Mouse (Mus musculus) CD4-positive, CD25-positive, alpha-beta regulatory T cell, adult 2 months (primary cell): ENCODE measurements around the gene Olfr104-ps.

Experiments
- DNase-seq: peaks from one replicate; pipeline ENCODE4 v3.0.0-alpha.2; 2012; ENCODE audit warnings: low read depth, low spot score

Olfr104-ps gene

DNA sequence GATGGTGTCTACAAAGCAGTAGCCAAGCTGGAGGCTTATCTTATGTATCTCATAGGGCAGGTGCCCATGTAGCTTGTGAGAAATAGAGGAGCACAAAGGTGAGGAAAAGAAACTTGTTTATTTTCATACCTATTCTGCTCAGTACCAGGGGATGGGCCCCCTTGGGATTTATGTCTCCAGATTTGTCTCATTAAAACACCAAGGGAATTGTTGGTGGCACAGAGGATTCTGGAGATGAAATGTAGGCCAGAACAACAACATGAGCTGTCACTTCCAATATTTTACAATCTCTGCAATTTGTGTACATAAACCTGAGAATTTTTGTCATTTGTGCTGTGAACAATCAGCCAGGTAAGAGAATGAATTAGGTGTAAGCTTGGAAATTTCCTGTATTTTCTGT, at the start of gene Olfr104-ps:
Gene Olfr104-ps (plus strand): TSS at position 301 of the 400 bp plus-strand sequence.
- no peak for DNase-seq

DNA sequence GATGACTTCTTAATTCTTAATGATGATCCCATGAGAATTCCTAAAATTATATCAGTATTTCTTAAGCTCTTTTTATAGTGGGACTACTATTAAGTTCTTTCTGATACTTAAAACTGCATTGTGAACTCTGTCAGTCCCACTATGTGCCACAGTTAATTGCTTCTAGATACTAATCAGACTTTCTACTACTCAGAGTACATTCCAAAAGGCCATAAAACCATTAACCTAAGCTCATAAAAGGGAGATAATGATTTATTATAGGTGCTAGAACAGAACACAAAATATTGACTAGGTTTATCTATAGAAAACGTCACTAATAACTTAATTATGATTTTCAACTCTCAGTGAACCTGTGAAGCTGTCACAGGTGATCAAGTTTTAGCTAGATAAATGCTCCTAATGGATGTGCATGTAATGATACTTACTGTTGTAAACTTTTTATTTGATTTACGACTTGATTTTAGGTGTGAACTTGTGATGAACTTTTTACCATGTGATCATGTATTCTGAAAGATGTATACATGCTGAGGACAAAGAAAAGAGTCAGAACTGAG, 49.2 kb upstream of the Olfr104-ps start:
- DNase-seq = no peak

DNA sequence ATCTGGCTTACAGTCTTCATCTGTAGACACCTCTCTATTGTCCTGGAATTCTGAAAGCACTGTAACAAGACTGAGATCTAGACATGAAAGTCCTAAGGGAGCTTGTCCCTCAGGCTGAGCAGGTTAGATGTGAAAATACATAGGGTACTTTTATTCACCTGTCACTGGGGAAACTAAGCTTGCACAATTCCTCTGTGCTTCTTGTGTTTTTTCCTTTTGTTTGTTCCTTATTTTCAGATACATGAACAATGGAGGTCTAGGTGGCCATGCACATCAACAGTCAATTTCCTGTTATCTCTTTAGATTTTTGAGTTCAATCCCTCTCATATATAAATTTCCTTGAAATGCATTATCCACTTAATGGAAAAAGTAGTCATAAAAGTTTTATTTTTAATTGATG, 42.4 kb upstream of the Olfr104-ps start, which contains the start of gene Olfr102:
Gene Olfr102 (minus strand): TSS at position 101 of the 400 bp plus-strand sequence.
- no peak for DNase-seq

DNA sequence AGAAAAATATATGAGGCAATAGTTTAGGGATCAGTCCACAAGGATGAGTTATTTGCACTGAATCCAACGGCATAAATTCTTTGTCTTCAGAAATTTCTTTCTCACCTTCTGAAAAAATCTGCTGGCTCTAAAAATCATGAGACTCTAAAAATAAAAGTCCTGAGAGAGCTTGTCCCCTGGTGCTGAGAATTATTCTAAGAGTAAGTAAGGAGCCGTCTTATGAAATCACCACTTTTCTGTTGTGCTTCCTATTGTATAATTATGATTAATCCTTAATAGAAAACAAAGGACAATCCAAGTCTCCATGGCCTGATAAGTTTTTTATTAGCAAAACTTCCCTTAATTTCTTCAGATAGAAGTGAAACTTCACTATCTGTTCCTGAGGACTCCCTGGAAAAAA, 19.8 kb upstream of the Olfr104-ps start, which contains the start of gene Olfr103:
Gene Olfr103 (minus strand): TSS at position 101 of the 400 bp plus-strand sequence.
- no peak for DNase-seq

DNA sequence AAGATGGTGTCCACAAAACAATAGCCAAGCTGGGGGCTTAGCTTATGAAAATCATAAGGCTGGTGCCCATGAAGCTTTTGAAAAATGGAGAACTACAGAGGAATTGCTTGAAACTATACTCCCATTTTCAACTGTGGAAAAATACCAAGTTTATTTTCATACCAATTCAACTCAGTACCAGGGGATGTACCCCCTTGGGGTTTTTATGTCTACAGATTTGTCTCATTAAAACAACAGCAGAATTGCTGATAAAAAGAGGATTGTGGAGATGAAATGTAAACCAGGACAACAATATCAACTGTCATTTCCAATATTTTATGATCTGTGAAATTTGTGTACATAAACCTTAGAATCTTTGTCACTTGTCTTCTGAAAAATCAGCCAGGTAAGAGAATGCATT, 19.4 kb downstream of the Olfr104-ps start, which contains the start of gene Olfr105-ps:
Gene Olfr105-ps (plus strand): TSS at position 301 of the 400 bp plus-strand sequence.
- no peak for DNase-seq

DNA sequence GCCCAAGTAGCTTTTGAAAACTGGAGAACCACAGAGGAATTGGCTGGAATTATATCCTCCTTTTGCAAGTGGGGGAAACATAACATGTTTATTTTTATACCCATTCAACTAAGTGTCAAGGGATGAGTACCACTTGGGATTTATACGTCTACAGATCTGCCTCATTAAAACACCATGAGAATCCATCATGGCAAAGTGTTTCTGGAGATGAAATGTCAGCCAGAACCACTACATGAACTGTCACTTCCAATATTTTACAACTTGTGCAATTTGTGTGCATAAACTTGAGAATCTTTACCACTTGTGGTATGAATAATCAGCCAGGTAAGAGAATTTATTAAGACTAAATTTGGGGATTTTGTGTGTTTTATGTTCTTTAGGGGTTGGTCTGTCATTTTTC, 30.7 kb downstream of the Olfr104-ps start, which contains the start of gene Olfr106-ps:
Gene Olfr106-ps (plus strand): TSS at position 301 of the 400 bp plus-strand sequence.
- DNase-seq = no peak

DNA sequence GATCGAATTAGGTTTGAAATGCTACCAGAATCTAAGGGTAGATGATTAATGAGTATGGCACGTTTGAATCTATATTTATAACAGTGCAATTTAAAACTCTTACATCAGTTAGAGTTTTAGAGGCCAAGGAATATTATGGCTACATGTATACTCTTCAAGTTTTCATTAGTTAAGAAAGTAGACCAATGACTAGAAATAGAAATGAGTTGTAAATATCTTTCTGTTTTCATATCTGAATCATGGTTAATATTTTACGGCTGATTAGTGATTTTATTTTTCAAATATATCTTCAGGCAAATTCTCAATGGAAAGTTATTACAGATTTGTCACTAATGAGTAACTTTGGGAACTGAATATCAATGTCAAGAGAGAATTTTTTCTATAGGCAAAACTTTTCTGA, 39.5 kb downstream of the Olfr104-ps start, which contains the start of gene Olfr107:
Gene Olfr107 (plus strand): TSS at position 301 of the 400 bp plus-strand sequence.
- no peak for DNase-seq

DNA sequence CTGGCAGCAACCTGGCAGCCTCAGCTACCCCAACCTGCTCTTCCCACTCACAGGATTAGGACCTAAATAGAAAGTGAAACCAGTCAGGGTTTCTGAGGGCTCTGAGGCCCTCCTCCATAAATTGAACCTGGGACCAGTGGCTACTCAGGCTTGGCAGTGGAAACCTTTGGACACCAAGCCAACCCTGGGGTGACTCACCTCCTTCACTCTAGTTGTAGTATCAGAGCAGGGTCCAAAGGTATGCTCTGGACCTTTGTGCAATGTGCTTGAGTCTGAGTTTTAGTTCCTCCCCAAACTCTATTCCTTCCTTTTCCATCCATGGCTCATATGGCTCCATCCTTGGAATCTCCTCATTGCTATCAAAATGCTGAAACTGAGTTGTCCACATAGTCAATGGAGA, 54.0 kb downstream of the Olfr104-ps start:
- no peak for DNase-seq
